Mouse (Mus musculus): ENCODE data around the gene 2310022B05Rik. TPM values are rescaled to one million over a fixed set of nuclear protein-coding genes. Genes with fewer than 3 reads are reported as not detected.
A peak's percentile ranks its signal among the peaks of the same experiment; 100 is the strongest.

The 2310022B05Rik gene
- total RNA-seq, 2 experiments from 2014 or later, result 52.3 to 58.1 TPM

GRCm38 (mm10) chr8:124663874-124664230 lies 683 bp upstream of the 2310022B05Rik start:
- intact Hi-C loops (cut with DNase I), result loop anchor here (2.0 to 5.0 kb wide), 2 partner anchors 21 to 47 kb away; no protein-coding TSS in a partner anchor
- DNase-seq (ENCODE audit: low spot score in 2 of 2), result no peak

GRCm38 (mm10) chr8:124662446-124663111 lies 590 bp downstream of the 2310022B05Rik start:
- intact Hi-C loops (cut with DNase I), result loop anchor here (2.0 to 5.0 kb wide), 2 partner anchors 20 to 45 kb away; no protein-coding TSS in a partner anchor
- DNase-seq (ENCODE audit: low spot score in 2 of 2), result no peak

DNA sequence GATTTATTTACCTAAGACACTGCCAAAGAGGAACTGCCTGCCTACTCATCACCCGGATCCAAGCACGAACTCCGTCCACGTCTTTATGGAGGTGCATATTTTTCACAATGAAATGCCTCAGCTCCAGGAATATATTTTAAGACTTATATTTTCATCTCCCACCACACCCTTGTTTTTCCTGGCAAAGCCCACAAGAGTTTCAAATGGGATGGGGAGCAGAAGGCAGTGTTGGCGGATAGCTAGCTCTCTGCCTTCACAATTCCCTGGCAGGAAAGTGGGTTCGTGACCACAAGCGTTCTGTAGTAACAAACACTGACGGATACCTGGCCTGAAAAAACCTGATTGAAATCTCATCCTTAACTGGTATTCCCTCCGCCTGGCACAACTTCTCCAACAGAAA lies 1.4 kb downstream of the 2310022B05Rik start:
- peak; percentile 61 to 70 for DNase-seq (ENCODE audit: low spot score in 2 of 2)
- intact Hi-C loops (cut with DNase I), result loop anchor here (2.0 to 5.0 kb wide), 2 partner anchors 19 to 44 kb away; no protein-coding TSS in a partner anchor

- intact Hi-C loops (cut with DNase I), result no loop called here
- no peak for DNase-seq (ENCODE audit: low spot score in 2 of 2)
These were observed 4.8 kb downstream of the 2310022B05Rik start for GRCm38 (mm10) chr8:124658415-124658814.

- DNase-seq (ENCODE audit: low spot score in 2 of 2), result no peak
- intact Hi-C loops (cut with DNase I), result no loop called here
These were observed 5.2 kb downstream of the 2310022B05Rik start for GRCm38 (mm10) chr8:124657961-124658360.

DNA sequence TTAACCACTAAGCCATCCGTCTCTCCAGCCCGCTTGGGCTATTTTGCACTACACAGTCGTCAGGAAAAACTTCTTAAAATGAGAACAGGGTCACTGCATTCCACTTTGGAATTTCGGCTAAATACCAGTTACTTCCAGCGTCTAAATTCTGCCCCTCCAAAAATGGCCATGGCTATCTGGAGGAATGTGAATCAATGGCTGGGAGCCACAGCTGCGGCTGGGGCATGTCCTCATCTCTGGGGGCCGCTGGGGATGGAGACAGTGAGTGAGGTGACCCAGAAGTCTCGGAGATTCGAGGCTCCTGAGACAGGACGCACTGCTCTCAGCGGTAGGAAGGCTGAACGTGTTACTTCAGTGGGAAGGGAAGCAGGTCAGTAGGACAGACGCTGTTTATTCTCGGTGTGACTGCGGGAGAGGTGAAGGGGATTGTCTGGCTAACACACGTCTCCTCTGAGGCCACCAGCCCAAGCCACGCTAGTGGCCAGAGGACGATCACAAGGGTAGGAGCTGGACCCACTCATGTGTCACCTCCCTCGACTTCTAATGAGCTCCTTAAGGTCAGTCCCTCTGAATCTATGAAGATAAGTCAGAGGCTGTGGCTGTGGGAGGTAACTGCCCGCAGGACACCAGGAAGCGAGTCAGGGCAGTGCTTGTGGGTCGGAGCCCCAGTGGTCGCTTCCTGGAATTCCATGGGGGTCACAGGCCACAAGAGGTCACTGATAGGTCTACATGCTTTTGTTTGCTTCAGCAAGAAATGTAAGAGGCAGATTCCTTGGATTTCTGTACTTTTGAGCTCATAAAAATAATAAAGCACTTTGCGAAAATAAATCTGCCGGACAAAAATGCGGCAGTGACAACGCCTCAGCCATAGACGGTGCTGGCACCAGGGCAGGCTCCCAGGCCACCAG lies 9.3 kb downstream of the 2310022B05Rik start:
- no peak for DNase-seq (ENCODE audit: low spot score in 2 of 2)
- intact Hi-C loops (cut with DNase I), result no loop called here

- no peak for DNase-seq (ENCODE audit: low spot score in 2 of 2)
These were observed 10.6 kb downstream of the 2310022B05Rik start for GRCm38 (mm10) chr8:124652546-124652945.

DNA sequence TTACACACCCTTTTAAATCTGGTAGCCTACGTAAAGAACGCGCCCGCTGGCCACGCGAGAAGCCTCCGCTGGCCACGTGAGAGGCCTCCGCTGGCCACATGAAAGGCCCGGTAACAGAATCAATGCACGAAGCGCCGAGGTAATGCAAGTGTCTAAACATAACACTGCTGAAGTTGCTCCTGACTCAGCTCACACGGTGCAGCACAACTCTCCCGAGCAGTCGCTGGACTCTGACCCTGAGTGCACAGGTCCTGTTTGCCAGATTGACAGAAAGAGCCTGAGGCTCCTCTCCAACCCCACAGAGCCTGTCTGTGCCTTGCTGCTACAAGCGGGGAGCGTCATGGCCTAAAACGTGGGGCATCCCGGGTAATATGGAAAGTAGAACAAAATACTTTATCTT lies 11.4 kb downstream of the 2310022B05Rik start:
- intact Hi-C loops (cut with DNase I), result no loop called here
- DNase-seq (ENCODE audit: low spot score in 2 of 2), result no peak

More at GRCm38 (mm10) chr8:124652546-124652945, 10.6 kb downstream of the 2310022B05Rik start:
- intact Hi-C loops (cut with DNase I), result no loop called here

GRCm38 (mm10) chr8:124648311-124648710 lies 14.9 kb downstream of the 2310022B05Rik start:
- intact Hi-C loops (cut with DNase I), result no loop called here
- DNase-seq (ENCODE audit: low spot score in 2 of 2), result no peak

GRCm38 (mm10) chr8:124643540-124644339 lies 19.4 kb downstream of the 2310022B05Rik start:
- intact Hi-C loops (cut with DNase I), result loop anchor here (2.0 kb wide), 1 partner anchor 19 kb away; the partner anchor contains the start of gene 2310022B05Rik
- peak; percentile 71 to 73 for DNase-seq (ENCODE audit: low spot score in 2 of 2)

DNA sequence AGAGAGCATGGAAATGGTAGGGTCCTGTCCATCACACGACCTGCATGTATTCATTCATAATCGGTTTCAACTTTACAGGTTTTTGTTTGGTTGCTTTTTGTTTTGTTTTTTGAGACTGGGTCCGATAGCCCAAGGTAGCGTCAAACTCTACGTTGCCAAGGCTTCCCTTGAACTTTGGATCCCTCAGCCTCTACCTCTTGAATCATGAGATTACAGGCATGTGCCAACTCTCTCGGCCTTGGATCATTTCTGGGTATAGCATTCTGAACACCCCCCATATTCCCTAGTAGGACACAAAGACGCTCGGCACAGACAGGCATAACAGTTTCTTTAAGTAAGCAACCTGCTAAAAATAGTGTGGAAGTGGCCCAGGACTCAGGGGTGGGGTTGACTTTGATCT lies 21.6 kb downstream of the 2310022B05Rik start:
- intact Hi-C loops (cut with DNase I), result no loop called here

DNA sequence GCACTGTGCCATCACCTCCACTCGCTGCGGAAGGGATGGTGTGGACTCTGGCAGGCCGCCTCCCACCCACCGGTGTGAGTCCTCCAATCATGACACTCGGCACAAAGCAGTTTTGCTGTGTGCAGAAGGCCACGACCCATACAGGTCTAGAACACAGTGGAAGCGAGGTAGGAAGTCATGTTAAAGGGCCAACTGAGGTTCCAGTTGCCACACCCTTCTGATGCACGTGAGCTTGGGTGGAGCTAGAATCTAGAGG lies 28.0 kb downstream of the 2310022B05Rik start:
- DNase-seq (ENCODE audit: low spot score in 2 of 2), result no peak
- intact Hi-C loops (cut with DNase I), result no loop called here

More for the DNA sequence above, 21.6 kb downstream of the 2310022B05Rik start:
- DNase-seq (ENCODE audit: low spot score in 2 of 2), result no peak

DNA sequence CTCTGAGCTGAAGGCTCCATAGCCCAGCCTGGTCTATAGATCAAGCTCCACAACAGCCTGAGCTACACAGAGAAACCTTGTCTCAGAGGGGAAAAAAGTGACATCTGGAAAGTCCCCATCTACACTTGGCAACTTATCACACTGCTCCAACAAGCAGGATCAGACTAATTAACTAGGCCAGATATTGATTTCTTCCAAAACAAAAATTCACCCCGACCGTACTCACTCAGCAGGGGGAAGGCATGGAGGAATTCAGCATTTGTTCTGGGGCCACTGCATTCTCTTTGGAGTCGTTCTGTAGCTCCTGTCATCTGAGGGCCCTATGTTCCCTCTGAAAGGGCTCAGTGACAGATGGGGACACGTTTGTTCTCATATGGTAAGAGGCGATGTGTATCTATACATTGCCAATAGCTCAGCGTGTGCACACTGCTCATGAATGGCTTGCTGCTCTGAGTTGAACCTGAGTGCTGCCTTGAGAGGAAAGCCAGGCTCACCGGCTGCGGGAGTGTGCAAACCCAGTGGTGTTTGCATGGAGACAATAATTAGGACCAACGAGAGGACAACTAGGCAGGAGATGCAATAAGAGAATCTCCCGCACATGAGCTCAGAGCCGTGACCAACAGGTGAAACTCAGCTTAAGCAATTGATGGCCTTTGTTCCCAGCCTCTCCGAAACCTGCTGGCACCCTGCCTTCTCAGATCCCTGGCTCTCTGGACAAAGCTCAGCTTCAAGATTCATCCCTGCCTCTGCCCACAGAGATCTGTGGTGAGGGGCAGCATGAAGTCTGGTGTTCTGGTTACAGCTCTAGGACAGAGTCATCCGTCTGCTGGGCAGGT lies 28.5 kb downstream of the 2310022B05Rik start:
- no peak for DNase-seq (ENCODE audit: low spot score in 2 of 2)
- intact Hi-C loops (cut with DNase I), result no loop called here

DNA sequence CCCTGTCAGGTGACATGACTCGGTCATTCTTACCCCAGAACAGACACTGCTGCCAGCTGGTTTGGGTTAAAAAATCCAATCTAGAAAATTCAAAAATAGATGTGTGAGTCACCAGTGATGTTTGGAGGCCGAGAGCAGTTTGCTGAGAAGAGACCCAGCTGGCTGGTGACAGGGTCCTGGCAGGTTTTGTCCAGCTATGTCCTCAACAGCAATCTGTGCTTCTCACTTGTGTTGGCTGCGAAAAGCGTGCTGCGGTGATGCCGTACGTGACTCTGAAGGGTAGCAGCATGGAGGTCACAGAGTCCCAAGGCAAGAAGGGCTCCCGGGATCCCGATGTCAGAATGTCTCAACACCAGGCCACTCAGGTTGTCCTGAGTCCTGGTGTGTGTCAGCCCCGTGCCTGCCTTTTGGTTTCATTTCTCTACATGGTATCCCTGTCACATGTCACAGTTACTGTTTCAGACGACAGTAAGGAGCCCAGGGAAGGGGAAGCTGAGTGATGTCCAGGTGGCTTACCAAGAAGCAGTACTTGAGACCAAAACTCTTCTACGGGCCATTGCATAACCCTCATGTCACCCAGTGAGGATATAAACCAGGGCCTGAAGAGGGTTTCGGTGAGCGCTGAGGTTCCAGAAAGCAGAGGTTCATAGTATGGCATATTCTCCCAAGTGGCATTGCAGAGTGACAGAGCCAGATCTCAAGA lies 30.0 kb downstream of the 2310022B05Rik start:
- peak; percentile 41 to 53 for DNase-seq (ENCODE audit: low spot score in 2 of 2)
- intact Hi-C loops (cut with DNase I), result no loop called here

DNA sequence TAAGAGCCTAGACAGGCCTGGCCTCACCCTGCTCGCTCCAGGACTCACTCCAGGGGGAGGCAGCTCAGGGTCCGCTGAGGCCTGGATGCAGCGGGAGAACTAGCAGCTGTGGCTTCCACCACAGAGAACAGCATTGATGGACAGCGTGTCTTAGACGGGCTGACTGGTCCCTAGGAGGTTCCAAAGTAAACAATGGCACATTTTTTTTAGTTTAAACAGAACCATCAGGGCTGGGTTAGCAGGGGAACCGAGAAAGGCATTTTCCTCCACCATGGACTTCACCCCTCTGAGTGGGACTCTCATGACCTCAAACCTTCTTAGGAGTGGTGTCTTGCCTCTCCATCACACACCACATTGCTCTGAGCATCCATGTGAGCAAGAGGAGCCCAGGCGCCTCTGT lies 31.2 kb downstream of the 2310022B05Rik start:
- intact Hi-C loops (cut with DNase I), result no loop called here
- no peak for DNase-seq (ENCODE audit: low spot score in 2 of 2)

DNA sequence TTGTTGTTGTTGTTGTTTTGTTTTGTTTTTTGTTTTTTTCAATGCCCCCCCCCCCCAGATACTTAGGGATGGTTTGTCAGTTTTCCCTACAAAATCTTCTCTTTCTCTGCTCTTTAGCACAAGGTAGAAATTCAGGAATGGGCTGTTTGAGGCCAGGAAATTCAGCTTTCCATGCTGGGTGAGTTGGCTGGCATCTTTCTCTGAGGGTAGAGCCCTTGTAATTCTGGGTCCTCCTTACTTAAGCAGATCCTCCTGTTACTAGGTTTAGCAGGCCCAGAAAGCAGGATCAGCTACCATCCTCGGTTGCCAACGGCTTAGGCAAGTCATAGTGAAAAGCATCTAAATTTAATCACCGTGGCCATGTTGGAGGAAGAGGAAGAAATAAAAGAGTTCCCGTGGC lies 32.3 kb downstream of the 2310022B05Rik start:
- no peak for DNase-seq (ENCODE audit: low spot score in 2 of 2)
- intact Hi-C loops (cut with DNase I), result no loop called here

- no peak for DNase-seq (ENCODE audit: low spot score in 2 of 2)
- intact Hi-C loops (cut with DNase I), result no loop called here
These were observed 32.7 kb downstream of the 2310022B05Rik start for GRCm38 (mm10) chr8:124630489-124630888.

GRCm38 (mm10) chr8:124626251-124626650 lies 36.9 kb downstream of the 2310022B05Rik start:
- no peak for DNase-seq (ENCODE audit: low spot score in 2 of 2)
- intact Hi-C loops (cut with DNase I), result no loop called here

DNA sequence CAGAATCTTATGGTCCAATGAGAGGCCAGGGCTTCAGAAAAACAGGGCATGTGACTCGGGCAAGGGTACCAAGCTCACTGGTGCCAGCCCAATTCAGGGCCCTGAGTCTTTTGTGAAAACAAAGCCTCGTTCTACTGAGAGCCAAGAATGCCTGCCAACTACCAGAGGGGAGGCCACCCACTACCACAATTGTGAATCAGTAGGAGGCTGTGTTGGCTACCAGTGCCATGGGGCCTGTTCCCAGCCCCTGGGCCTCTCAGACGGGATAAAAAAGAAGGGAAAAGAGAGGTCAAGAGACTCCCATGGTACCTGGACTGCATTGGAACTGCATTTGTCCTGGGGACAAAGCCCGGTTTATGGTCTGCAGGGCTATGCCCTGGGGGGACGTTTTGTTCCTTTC lies 41.9 kb downstream of the 2310022B05Rik start:
- DNase-seq (ENCODE audit: low spot score in 2 of 2), result peak in 1 of 2 experiments; percentile 35
- intact Hi-C loops (cut with DNase I), result no loop called here
